Mouse (Mus musculus): ENCODE results near the gene 1700015F17Rik. TPM values are rescaled to one million over a fixed set of nuclear protein-coding genes. Genes with fewer than 3 reads are reported as not detected.

1700015F17Rik gene
- polyA plus RNA-seq, 1 experiment from 2014 or later: not detected

DNA sequence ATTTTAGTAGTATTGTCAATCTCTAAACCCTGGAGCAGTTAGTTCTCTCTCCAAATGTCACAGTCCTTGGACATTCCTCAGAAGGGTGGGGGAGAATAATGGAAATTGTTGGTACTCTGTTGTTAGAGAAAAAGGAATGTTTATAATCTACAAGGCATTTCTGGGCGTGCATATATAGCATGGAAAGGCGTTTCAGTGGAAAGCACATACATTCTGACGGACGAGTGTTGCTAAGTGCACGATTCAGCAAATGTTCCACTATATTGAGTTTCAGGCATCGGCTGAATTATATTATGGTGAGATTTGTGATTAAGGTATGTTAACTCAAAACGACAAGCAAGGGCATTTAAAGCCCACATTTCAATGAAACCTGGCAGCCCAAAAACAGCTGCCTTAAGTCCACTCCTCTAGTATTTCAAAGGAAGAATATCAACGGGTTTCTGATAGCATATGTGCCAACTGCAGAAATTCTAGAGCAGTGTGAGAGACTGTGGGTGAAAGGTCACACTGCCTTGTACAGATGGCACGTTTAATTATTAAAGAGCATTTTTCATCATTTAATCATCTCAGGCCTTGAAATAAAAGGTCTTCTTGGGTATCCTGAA, 4.4 kb upstream of the 1700015F17Rik start:
- Histone ChIP-seq H3K4me2 (ENCODE audit: low read depth, low read length) (no peak overlapping the region), H3K36me3 (replicated peaks; ENCODE audit: control insufficient read depth, insufficient read depth, low read depth, low read length) (no peaks in the 10 kb centered on the region), H3K9ac (replicated peaks; ENCODE audit: low read length) (no peak overlapping the region), H3K4me1 (ENCODE audit: control insufficient read depth, insufficient read depth, low read length) (no peaks in the 10 kb centered on the region), H3K27me3 (ENCODE audit: control insufficient read depth, insufficient read depth, low read length) (no peaks in the 10 kb centered on the region), H3K9me3 (replicated peaks; ENCODE audit: control insufficient read depth, low read length) (no peaks in the 10 kb centered on the region), H3K4me3 (ENCODE audit: low read depth, low read length) (no peak overlapping the region), H3K27ac (replicated peaks; ENCODE audit: low read depth, low read length) (no peak overlapping the region)
- ATAC-seq (replicated peaks; ENCODE audit: insufficient number of reproducible peaks, low FRiP score, low TSS enrichment, low read depth): peak; percentile 57
- DNase-seq (ENCODE audit: low spot score): peak; percentile 47
- 46% methylated on average over 9 of the region's 9 CpGs for WGBS

GRCm38 (mm10) chr5:5481662-5482061, 2.7 kb upstream of the 1700015F17Rik start:
- H3K36me3 ChIP-seq (replicated peaks; ENCODE audit: control insufficient read depth, insufficient read depth, low read depth, low read length): no peaks in the 10 kb centered on the region
- H3K27me3 ChIP-seq (ENCODE audit: control insufficient read depth, insufficient read depth, low read length): no peaks in the 10 kb centered on the region
- no peaks in the 10 kb centered on the region for H3K4me1 ChIP-seq (ENCODE audit: control insufficient read depth, insufficient read depth, low read length)
- ATAC-seq (replicated peaks; ENCODE audit: insufficient number of reproducible peaks, low FRiP score, low TSS enrichment, low read depth) (no peak), DNase-seq (ENCODE audit: low spot score) (peak; percentile 66)
- no peak overlapping the region for H3K9ac ChIP-seq (replicated peaks; ENCODE audit: low read length)
- H3K4me3 ChIP-seq (ENCODE audit: low read depth, low read length): no peak overlapping the region
- no peaks in the 10 kb centered on the region for H3K9me3 ChIP-seq (replicated peaks; ENCODE audit: control insufficient read depth, low read length)
- no peak overlapping the region for H3K27ac ChIP-seq (replicated peaks; ENCODE audit: low read depth, low read length)
- H3K4me2 ChIP-seq (ENCODE audit: low read depth, low read length): no peak overlapping the region
- WGBS: 3% methylated on average over 1 of the region's 1 CpGs

GRCm38 (mm10) chr5:5476133-5476532, 2.8 kb downstream of the 1700015F17Rik start:
- 80% methylated on average over 4 of the region's 4 CpGs for WGBS
- H3K27ac ChIP-seq (replicated peaks; ENCODE audit: low read depth, low read length): no peak overlapping the region
- H3K27me3 ChIP-seq (ENCODE audit: control insufficient read depth, insufficient read depth, low read length): no peaks in the 10 kb centered on the region
- H3K9me3 ChIP-seq (replicated peaks; ENCODE audit: control insufficient read depth, low read length): no peaks in the 10 kb centered on the region
- H3K4me3 ChIP-seq (ENCODE audit: low read depth, low read length): no peak overlapping the region
- no peaks in the 10 kb centered on the region for H3K4me1 ChIP-seq (ENCODE audit: control insufficient read depth, insufficient read depth, low read length)
- no peak overlapping the region for H3K9ac ChIP-seq (replicated peaks; ENCODE audit: low read length)
- H3K36me3 ChIP-seq (replicated peaks; ENCODE audit: control insufficient read depth, insufficient read depth, low read depth, low read length): no peaks in the 10 kb centered on the region
- DNase-seq (ENCODE audit: low spot score) (no peak), ATAC-seq (replicated peaks; ENCODE audit: insufficient number of reproducible peaks, low FRiP score, low TSS enrichment, low read depth) (no peak)
- no peak overlapping the region for H3K4me2 ChIP-seq (ENCODE audit: low read depth, low read length)

GRCm38 (mm10) chr5:5465256-5465655, 13.7 kb downstream of the 1700015F17Rik start:
- Histone ChIP-seq H3K4me2 (ENCODE audit: low read depth, low read length) (no peak overlapping the region), H3K27me3 (ENCODE audit: control insufficient read depth, insufficient read depth, low read length) (no peaks in the 10 kb centered on the region), H3K4me1 (ENCODE audit: control insufficient read depth, insufficient read depth, low read length) (no peaks in the 10 kb centered on the region), H3K36me3 (replicated peaks; ENCODE audit: control insufficient read depth, insufficient read depth, low read depth, low read length) (no peaks in the 10 kb centered on the region), H3K9ac (replicated peaks; ENCODE audit: low read length) (no peak overlapping the region), H3K27ac (replicated peaks; ENCODE audit: low read depth, low read length) (no peak overlapping the region), H3K9me3 (replicated peaks; ENCODE audit: control insufficient read depth, low read length) (no peaks in the 10 kb centered on the region), H3K4me3 (ENCODE audit: low read depth, low read length) (no peak overlapping the region)
- no peak for DNase-seq (ENCODE audit: low spot score)
- WGBS: 63% methylated on average over 1 of the region's 1 CpGs
- no peak for ATAC-seq (replicated peaks; ENCODE audit: insufficient number of reproducible peaks, low FRiP score, low TSS enrichment, low read depth)

DNA sequence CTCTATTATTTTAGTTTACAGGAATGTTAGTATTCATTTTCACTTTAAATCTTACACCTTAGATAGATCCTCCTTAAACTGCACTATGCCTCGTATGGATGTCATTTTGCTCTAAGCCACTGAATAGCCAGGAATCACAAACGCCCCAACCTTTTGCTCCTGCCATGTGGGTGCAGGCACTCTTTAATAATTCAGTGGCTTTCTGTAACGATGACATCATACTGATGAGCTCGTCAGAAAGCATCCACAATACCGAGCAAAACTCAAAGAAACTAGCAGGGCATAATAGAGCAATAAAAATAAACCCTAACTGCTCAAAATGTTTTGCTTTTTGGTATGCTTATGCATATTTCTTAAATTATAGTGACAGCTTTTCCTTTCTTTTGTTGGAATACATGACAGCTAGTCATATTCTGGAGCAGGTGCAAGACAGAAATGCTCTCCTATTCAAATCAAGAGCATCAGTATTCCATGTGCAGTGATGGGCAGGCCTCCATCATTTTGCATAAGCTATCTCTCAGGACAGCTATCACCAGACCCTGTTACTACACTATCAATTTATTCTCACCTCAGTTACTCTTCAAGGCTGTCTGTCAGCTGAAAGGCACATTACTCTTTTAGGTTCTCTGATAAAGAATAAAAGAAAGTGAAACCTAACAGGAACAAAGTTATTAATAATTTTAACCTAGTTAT, 47.1 kb downstream of the 1700015F17Rik start:
- WGBS: 61% methylated on average over 5 of the region's 5 CpGs
- ATAC-seq (replicated peaks; ENCODE audit: insufficient number of reproducible peaks, low FRiP score, low TSS enrichment, low read depth) (no peak), DNase-seq (ENCODE audit: low spot score) (no peak)

DNA sequence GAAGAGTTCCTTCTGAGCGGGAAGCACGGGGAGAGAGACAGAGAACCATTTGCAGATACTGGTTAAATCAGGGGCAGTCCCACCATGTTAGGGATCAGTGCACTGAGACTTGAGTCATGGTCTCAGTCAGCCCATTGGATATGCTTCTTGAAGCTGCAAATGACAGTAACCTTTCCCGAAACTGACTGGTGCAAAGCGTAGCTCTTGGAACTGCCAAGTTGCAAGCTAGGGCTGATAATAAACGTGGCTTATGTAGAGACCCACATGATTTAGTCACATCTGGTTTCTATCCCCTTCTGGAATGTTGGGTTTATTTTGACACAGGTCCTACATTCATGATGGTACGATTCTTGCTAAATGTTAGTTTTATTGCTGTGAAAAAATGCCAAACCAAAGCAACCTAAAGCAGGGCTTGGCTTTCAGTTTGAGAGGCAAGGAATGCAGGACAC, 55.2 kb downstream of the 1700015F17Rik start:
- H3K36me3 ChIP-seq (replicated peaks; ENCODE audit: control insufficient read depth, insufficient read depth, low read depth, low read length): no peaks in the 10 kb centered on the region
- no peak overlapping the region for H3K4me3 ChIP-seq (ENCODE audit: low read depth, low read length)
- no peak overlapping the region for H3K27ac ChIP-seq (replicated peaks; ENCODE audit: low read depth, low read length)
- no peaks in the 10 kb centered on the region for H3K9me3 ChIP-seq (replicated peaks; ENCODE audit: control insufficient read depth, low read length)
- peak; percentile 19 for DNase-seq (ENCODE audit: low spot score)
- ATAC-seq (replicated peaks; ENCODE audit: insufficient number of reproducible peaks, low FRiP score, low TSS enrichment, low read depth): no peak
- no peaks in the 10 kb centered on the region for H3K27me3 ChIP-seq (ENCODE audit: control insufficient read depth, insufficient read depth, low read length)
- no peak overlapping the region for H3K4me2 ChIP-seq (ENCODE audit: low read depth, low read length)
- 63% methylated on average over 6 of the region's 6 CpGs for WGBS
- no peak overlapping the region for H3K9ac ChIP-seq (replicated peaks; ENCODE audit: low read length)
- H3K4me1 ChIP-seq (ENCODE audit: control insufficient read depth, insufficient read depth, low read length): no peaks in the 10 kb centered on the region

More for the DNA sequence above, 47.1 kb downstream of the 1700015F17Rik start:
- Histone ChIP-seq H3K27me3 (ENCODE audit: control insufficient read depth, insufficient read depth, low read length) (no peaks in the 10 kb centered on the region), H3K9ac (replicated peaks; ENCODE audit: low read length) (no peak overlapping the region), H3K36me3 (replicated peaks; ENCODE audit: control insufficient read depth, insufficient read depth, low read depth, low read length) (no peaks in the 10 kb centered on the region), H3K27ac (replicated peaks; ENCODE audit: low read depth, low read length) (no peak overlapping the region), H3K9me3 (replicated peaks; ENCODE audit: control insufficient read depth, low read length) (no peaks in the 10 kb centered on the region), H3K4me2 (ENCODE audit: low read depth, low read length) (no peak overlapping the region), H3K4me3 (ENCODE audit: low read depth, low read length) (no peak overlapping the region), H3K4me1 (ENCODE audit: control insufficient read depth, insufficient read depth, low read length) (no peaks in the 10 kb centered on the region)

GRCm38 (mm10) chr5:5423081-5423480, 55.9 kb downstream of the 1700015F17Rik start:
- Histone ChIP-seq H3K4me3 (ENCODE audit: low read depth, low read length) (no peak overlapping the region), H3K4me1 (ENCODE audit: control insufficient read depth, insufficient read depth, low read length) (no peaks in the 10 kb centered on the region), H3K27ac (replicated peaks; ENCODE audit: low read depth, low read length) (no peak overlapping the region), H3K9ac (replicated peaks; ENCODE audit: low read length) (no peak overlapping the region), H3K4me2 (ENCODE audit: low read depth, low read length) (no peak overlapping the region), H3K27me3 (ENCODE audit: control insufficient read depth, insufficient read depth, low read length) (no peaks in the 10 kb centered on the region), H3K9me3 (replicated peaks; ENCODE audit: control insufficient read depth, low read length) (no peaks in the 10 kb centered on the region), H3K36me3 (replicated peaks; ENCODE audit: control insufficient read depth, insufficient read depth, low read depth, low read length) (no peaks in the 10 kb centered on the region)
- DNase-seq (ENCODE audit: low spot score): no peak
- ATAC-seq (replicated peaks; ENCODE audit: insufficient number of reproducible peaks, low FRiP score, low TSS enrichment, low read depth): no peak
- 93% methylated on average over 4 of the region's 4 CpGs for WGBS

DNA sequence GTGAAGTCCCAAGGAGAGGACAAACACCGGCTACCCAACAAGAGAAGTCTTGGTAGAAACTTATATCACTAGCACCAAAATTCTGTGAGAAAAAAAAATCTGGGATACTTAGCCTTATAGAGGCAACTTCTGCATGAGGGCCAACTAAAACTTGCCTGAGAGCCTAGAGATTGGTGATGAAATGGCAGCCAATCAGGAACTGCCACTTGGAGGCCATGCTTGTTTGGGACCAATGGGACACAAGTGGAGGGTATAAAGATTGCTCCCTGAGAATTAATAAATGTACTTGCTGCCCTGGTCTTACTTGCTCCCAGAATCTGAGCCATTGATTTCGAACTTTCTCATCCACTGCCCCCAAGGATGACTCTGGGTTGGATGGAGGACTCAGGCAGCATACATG, 57.5 kb downstream of the 1700015F17Rik start:
- no peak overlapping the region for H3K27ac ChIP-seq (replicated peaks; ENCODE audit: low read depth, low read length)
- H3K27me3 ChIP-seq (ENCODE audit: control insufficient read depth, insufficient read depth, low read length): no peaks in the 10 kb centered on the region
- no peak overlapping the region for H3K4me2 ChIP-seq (ENCODE audit: low read depth, low read length)
- no peaks in the 10 kb centered on the region for H3K9me3 ChIP-seq (replicated peaks; ENCODE audit: control insufficient read depth, low read length)
- H3K36me3 ChIP-seq (replicated peaks; ENCODE audit: control insufficient read depth, insufficient read depth, low read depth, low read length): no peaks in the 10 kb centered on the region
- DNase-seq (ENCODE audit: low spot score) (no peak), ATAC-seq (replicated peaks; ENCODE audit: insufficient number of reproducible peaks, low FRiP score, low TSS enrichment, low read depth) (no peak)
- 89% methylated on average over 2 of the region's 2 CpGs for WGBS
- no peak overlapping the region for H3K4me3 ChIP-seq (ENCODE audit: low read depth, low read length)
- H3K9ac ChIP-seq (replicated peaks; ENCODE audit: low read length): no peak overlapping the region
- no peaks in the 10 kb centered on the region for H3K4me1 ChIP-seq (ENCODE audit: control insufficient read depth, insufficient read depth, low read length)

Measured in embryonic facial prominence, embryonic 11.5 days (tissue).